Mouse (Mus musculus) neutrophil, adult 5-6 weeks (primary cell): ENCODE measurements around the gene Mov10l1. TPM values are rescaled to one million over a fixed set of nuclear protein-coding genes. Genes with fewer than 3 reads are reported as not detected.

Experiments
- ATAC-seq: fragments of 151-379, 151-347 bp; 2 replicates; pipeline ENCODE4 v1.8.0; 2017; ENCODE audit warnings: mild to moderate bottlenecking, moderate TSS enrichment; ENCODE audit not compliant: insufficient number of reproducible peaks, poor library complexity, low FRiP score, severe bottlenecking; ENCODE audit errors: extremely low read depth
- total RNA-seq: library from RNA; stranded (forward); fragments of 200-1000 nt; gene quantifications from 2 replicates; pipeline ENCODE4 v1.2.3, GENCODE M21; 2017

The Mov10l1 gene
- not detected in 2 replicates for total RNA-seq

GRCm38 (mm10) chr15:88982534-88983079, at the start of gene Mov10l1:
TSS of gene Mov10l1 (plus strand) at chr15:88982909.
- no peak for ATAC-seq

GRCm38 (mm10) chr15:88934141-88934540, 48.6 kb upstream of the Mov10l1 start:
- ATAC-seq: no peak

GRCm38 (mm10) chr15:88936619-88937290, 46.0 kb upstream of the Mov10l1 start:
- ATAC-seq: no peak

- no peak for ATAC-seq
Measured at GRCm38 (mm10) chr15:88937291-88937650, 45.4 kb upstream of the Mov10l1 start.

GRCm38 (mm10) chr15:88942783-88943182, 39.9 kb upstream of the Mov10l1 start:
- ATAC-seq: no peak

DNA sequence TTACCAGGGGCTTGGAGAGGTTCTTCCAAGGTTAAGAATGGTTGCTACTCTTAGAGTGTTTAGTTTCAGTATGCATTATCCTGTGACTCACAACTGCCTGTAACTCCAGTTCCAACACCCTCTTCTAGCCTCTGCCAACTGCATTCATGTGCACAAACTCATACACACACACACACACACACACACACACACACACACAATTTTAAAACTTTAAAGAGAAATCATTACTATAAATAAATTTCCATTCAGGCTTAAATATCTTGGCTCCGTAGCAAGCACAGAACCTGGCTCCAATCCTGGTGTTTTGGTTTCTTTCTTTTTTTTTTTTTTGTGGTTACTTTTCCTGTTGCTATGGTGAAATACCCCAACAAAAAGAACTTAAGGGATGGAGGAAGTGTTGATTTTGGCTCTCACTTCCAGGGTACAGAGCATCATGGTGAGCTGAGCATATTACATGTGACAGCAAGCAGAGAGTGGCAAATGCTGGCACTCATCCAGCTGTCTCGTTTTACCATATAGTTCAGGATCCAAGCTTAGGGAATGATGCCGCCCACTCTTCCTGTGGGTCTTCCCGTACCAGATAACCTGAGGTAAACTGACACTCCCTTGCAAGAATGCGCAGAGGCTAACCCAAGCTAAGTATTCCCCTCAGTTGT, 38.7 kb upstream of the Mov10l1 start:
- no peak for ATAC-seq

DNA sequence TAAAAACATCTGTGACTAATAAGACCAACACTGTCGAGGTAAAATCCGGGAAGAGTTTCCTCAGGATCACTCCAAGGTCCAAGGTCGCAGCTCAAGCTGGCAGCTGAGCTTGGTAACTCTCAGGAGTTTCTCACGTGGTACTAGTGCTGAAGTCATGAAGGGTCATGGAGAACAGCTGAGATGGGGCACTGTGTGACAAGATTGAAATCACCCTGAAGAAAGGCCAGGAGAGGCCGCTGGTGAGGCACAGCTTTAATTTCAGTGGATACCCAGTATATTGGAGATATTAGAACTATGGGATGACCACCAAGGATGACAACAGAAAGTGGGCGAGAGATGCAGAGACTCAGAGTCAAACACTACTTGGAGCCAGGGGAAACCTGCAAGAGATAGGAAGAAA, 35.9 kb upstream of the Mov10l1 start:
- no peak for ATAC-seq

DNA sequence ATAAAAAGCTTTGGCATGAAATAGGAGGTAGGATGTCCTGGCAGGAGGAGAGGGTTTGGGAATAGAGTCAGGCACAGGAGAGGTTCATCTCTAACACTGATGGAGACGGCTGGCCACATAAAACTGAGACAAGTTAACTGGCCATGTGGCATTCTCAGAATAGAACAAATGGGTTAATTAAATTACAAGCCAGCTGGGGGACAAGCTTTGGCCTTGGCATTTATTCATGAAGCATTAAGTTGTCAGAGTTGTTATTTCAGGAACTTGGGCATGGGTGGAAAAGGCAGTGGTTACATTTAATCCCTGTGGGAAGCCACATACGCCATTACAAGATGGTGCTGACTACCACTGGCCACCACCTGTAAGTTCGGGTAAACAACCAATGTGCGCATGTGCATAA, 31.5 kb upstream of the Mov10l1 start:
- no peak for ATAC-seq

- no peak for ATAC-seq
Measured at GRCm38 (mm10) chr15:88954368-88955072, 28.2 kb upstream of the Mov10l1 start, which contains the start of gene Ttll8. TSS of gene Ttll8 (minus strand) at chr15:88954418.

DNA sequence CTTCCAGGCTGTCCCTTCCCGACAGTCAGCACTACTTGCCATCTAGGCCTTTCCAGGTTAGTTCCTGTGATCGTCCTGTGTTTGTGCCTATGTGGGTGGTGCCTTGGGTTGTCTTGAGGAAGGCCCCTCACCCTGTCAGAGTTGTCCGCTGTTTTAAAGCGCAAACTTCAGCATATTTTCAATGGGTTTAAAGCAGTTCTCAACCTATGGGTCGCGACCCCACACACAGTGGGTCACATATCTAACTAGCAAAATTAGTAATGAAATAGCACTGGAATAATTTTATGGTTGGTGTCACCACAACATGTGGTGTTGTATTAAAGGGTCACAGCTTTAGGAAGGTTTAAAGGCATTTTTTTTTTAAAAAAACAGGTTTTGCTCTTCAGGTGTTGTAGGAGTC, 27.4 kb upstream of the Mov10l1 start:
- ATAC-seq: no peak

DNA sequence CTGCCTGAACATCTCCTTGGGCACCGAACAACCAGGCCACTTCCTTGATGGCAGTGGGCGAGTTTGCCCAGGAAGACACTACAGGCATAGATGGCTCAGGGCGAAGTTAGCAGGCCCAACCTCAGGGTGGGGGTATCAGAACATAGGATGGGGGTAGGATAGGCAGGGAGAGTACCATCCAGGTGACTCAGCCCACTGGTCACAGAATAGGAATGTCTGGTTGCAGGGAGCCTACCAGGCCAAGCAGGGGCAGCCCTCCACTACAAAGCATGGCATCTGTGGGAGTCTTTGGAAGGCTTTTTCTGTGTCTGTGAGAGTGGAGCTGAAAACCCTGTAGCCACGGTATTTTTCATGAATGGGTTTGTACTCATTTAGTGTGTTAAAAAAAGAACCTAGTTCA, 25.2 kb upstream of the Mov10l1 start:
- ATAC-seq: no peak

DNA sequence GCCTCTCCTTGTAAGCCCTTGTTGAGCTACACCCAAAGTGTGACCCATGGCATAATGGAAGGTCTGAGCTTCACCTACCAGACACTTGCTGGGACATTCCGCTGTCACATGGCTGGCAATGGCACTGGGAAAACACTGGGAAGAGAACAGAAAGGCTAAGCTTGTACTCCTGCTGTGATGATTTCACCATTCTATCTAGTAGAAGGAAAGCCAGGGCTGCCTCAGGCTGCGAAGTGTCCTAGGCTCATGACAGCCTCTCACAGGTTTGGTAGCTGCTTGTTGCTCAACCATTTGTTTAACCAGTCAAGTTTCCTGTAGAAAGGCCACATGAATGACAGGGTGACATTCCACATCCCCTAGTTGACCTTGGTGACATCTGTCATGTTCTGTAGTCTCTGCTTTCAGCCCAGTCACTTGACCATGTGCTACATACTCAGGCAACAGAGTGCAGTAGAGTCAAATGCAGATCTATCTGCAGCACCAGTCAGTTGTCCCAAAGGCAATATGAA, 18.6 kb upstream of the Mov10l1 start:
- ATAC-seq: no peak

- ATAC-seq: no peak
Measured at GRCm38 (mm10) chr15:88972300-88972699, 10.4 kb upstream of the Mov10l1 start.

GRCm38 (mm10) chr15:88978281-88979137, 4.2 kb upstream of the Mov10l1 start, which contains the start of gene Mlc1:
TSS of gene Mlc1 (minus strand) at chr15:88979007.
- ATAC-seq: no peak

DNA sequence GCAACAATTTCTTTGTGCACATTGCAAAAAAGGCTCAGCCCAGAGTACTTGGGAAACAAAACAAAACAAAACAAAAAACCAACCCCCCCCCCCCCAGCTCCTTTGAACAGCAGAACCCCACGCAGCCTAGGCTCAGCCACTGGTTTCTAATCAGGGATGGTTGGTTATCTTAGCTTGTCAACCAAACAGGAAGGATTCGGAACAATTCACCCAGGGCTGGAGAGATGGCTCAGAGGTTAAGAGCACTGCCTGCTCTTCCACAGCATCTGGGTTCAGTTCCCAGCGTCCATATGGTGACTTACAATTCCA, 3.6 kb upstream of the Mov10l1 start:
- ATAC-seq: no peak

GRCm38 (mm10) chr15:88989236-88989635, 6.5 kb downstream of the Mov10l1 start:
- no peak for ATAC-seq

DNA sequence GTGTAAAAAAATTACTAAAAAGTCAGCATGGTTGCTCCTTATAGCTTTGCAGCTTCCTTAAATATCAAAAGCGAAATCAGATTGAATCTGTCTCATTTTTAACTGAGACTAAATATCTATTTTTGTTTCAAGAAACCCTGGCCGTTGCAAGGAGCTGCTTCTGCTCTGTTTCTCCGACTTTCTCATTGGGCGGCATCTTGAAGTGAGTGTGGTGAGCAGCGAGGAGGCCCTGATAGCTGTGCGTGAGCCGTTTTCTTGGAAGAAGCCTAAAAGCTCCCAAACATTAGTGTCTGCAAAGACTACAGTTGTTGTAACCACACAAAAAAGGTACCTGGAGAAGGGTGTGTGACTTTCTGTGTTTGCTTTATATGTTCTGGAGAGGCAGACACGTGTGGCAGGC, 15.9 kb downstream of the Mov10l1 start:
- no peak for ATAC-seq

GRCm38 (mm10) chr15:88999124-88999523, 16.4 kb downstream of the Mov10l1 start:
- ATAC-seq: no peak

- no peak for ATAC-seq
Measured at GRCm38 (mm10) chr15:89000367-89000766, 17.7 kb downstream of the Mov10l1 start.
